Mouse (Mus musculus) monocyte, adult 2 months (primary cell): ENCODE data around the gene Bnc1.

Experiments
- DNase-seq, 2 experiments: peaks; one replicate each; pipeline ENCODE4 v3.0.0; 2022; ENCODE audit warnings: low spot score in 2 of 2, low read depth in 1 of 2

Bnc1 gene

DNA sequence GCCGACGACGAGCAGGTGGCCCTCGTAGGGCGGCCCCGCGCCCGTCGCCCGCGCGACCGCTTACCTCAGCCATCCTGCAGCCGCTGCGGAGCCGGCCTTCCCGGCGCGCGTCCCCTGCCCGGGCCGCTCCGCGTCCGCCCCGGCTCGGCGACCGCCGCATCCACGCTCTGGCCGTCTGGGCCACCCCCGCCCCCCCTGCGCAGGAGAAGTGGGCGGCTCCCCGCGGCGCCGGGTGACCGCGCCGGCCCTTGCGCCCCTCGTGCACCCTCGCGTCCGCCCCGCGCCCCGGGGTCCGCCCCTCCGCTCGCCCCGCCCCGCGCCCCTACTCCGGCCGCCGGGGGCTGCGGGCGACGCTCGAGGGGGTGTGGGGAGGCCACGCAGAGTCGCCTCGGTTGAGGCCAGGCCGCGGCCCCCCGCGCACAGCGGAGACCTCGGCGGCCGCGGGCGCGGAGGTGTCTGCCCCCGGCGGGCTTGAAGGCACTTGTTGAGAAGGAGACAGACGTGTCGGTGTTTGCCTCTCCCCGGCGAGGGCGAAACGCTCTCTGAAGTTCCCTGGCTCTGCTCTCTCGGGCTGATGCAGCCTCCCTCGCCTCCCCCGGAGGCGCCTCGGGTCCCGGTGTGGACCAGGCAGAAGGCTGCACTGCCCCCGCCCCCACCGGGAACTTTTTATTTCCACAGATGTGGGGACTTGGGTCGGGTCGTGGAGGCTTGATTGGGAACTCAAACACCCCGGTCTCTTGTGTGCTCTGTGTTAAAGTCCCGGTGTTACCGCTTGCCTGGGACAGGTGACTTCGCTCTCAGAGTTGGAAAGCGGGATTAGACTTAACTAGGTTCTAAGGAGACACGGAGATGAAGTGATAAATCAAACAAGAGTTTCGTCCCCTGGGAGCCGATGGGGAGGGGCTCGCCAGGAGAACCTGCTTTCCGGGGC lies at the start of gene Bnc1:
Gene Bnc1 (minus strand): TSS at position 162 of the 931 bp plus-strand sequence.
- no peak for DNase-seq

DNA sequence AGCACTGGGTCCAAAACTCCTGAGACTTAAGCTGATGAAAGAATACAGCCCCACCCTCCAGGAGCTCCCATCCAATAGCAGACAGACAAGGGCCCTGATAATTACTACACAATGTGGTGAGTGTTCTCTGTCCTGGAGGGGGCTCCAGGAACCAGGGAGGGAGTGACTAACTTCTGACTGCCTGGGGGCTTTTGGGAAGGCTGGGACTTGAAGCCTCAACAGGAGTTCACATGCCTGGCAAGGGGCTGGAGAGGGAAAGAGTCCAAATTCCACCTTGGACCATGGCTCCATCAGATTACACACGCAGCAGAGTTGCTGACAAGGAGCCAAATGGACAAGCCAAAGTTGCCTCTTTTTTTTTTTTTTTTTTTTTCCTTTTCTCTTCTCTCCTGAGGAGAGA lies 41.3 kb upstream of the Bnc1 start:
- no peak for DNase-seq

- DNase-seq = no peak
These were observed 37.6 kb upstream of the Bnc1 start for GRCm38 (mm10) chr7:82029666-82030065.

GRCm38 (mm10) chr7:82025802-82026201 lies 33.7 kb upstream of the Bnc1 start:
- no peak for DNase-seq

DNA sequence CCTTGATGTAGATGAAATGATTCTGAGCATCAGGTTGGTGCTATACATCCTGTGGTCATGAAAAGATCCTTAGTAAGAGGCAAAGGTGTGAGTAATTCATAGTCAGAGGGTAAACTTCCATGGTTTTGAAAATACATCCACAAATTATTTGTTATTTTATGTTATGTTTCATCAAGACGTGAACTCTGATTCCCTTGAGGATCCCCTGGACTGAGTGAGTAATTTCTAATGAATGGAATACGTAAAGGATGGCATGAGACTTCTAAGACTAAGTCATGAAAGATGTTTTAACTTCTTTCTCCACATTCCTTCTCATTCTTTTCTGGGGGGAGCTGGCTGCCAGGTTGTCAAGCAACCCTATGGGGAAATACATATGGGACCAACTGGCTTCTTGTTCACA lies 31.6 kb upstream of the Bnc1 start:
- no peak for DNase-seq

- DNase-seq = no peak
These were observed 30.3 kb upstream of the Bnc1 start for GRCm38 (mm10) chr7:82022404-82022803.

DNA sequence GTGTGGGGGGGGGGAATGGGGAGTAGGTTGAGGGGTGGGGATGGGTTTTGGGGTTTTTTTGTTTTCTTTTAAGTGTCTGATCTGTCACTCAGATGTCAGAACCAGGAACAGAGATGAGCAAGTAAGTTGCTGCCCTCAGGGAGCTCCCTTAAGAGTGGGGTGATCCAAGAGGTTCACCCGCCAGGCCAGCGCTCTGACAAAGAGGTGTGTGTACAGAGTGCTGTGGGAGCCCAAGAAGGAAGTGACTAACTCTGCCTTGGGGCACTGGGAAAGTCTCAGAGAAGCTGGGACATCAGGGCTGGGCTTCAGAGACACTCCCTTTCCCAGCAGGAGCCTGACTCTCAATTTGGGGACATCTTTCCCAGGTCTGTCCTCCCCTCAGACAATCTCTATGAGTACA lies 25.9 kb upstream of the Bnc1 start:
- DNase-seq = no peak

- DNase-seq = no peak
These were observed 24.9 kb upstream of the Bnc1 start for GRCm38 (mm10) chr7:82016751-82017710.

DNA sequence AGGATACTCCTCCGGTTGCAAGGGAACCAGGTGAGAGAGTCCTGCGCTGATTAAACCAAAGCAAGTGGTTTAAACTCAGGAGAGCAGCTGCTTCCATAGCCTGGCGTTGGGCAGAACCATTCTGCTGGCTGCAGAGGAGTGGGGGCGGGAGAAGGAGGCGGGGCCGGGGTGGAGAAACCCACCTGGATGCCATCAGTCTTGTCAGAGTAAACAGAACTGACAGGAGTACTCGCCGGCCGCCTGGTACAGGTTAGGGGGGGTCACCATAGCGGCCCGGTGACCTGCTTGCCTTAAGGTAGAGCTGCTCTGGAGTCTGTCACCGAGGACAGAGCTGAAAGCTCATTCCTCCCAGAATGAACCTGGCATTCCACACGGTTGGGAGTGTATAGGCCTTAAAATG lies 20.4 kb upstream of the Bnc1 start:
- no peak for DNase-seq

- no peak for DNase-seq
These were observed 19.7 kb upstream of the Bnc1 start for GRCm38 (mm10) chr7:82011534-82012401.

DNA sequence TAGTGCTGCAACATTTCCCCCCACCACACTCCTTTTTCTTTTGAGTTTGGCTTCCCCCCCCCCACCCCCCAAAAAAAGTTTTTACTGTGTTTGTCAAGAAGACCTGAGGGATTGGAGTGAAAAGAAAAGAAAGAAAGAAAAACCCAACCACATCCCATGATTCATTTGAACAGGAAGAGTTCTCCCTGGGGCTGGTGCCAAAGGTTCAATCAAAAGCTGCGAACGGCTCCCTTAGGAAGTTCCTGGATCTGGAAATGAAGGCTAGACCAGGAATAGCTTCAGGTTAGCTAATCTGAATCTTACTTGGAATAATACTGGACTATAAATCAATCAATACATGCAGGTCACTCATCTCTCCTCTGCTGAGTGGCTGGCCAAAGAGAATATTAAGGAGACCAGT lies 15.1 kb upstream of the Bnc1 start:
- DNase-seq = no peak

GRCm38 (mm10) chr7:82004228-82004627 lies 12.1 kb upstream of the Bnc1 start:
- no peak for DNase-seq

GRCm38 (mm10) chr7:81999816-82000215 lies 7.7 kb upstream of the Bnc1 start:
- no peak for DNase-seq

DNA sequence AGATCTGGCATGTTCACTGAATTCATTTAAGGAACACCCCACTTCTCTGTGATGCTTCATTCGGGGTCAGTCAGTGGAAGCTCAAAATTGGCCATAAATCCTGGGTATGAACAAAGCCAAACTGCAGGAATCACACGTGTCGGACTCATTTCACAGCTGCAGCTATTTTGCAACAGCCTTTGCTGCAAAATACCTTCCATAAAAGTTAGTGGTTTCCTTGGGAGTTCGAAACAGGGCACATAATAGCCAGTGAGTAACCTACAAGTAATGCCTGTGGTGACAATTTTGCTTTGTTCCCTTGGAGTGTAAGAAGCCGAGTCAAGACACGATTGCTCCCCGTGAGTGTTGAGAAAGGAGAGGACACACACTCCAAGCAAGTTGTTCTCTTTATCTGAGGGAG lies 7.3 kb upstream of the Bnc1 start:
- no peak for DNase-seq

- no peak for DNase-seq
These were observed 3.9 kb upstream of the Bnc1 start for GRCm38 (mm10) chr7:81995975-81996374.

- DNase-seq = no peak
These were observed 3.0 kb upstream of the Bnc1 start for GRCm38 (mm10) chr7:81995126-81995525.

- DNase-seq = no peak
These were observed 1.0 kb upstream of the Bnc1 start for GRCm38 (mm10) chr7:81993140-81993539.

GRCm38 (mm10) chr7:81991611-81992061 lies 456 bp downstream of the Bnc1 start:
- DNase-seq = no peak

GRCm38 (mm10) chr7:81991116-81991515 lies 976 bp downstream of the Bnc1 start:
- no peak for DNase-seq

DNA sequence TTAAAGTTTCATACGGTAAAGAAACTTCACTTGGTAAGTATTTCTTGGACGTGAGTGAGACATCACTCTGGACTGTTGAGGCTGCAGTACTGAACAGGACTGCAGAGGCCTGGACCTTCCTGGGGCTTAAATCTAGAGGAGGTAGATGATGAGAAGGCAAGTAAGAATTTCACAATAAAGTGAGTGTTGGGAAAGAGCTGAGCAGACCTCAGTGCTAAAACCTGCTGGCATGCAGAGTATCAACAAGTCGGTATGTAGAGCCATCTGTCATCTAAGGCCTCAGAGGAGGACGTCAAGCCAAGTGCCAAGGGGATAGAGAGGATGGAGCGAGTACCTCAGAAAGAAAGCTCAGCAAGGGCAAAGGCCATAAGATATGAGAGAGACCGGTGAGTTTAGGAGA lies 8.4 kb downstream of the Bnc1 start:
- no peak for DNase-seq

GRCm38 (mm10) chr7:81978304-81978703 lies 13.8 kb downstream of the Bnc1 start:
- DNase-seq = no peak
